Mouse (Mus musculus) hindbrain, embryonic 12.5 days (tissue): Measurements from ENCODE around the gene Mtr. TPM values are rescaled to one million over a fixed set of nuclear protein-coding genes. Genes with fewer than 3 reads are reported as not detected.

Experiments
- ATAC-seq: fragments of 200-750 bp; cut with Nextera tagmentation; 2 replicates; pipeline ENCODE4 v1.8.0; 2017; ENCODE audit warnings: moderate TSS enrichment; ENCODE audit not compliant: low FRiP score
- H3K27ac ChIP-seq: fragments of 300-500 bp; sonication (generic); 2 replicates; pipeline ENCODE4 v1.5.1; 2016; ENCODE audit warnings: mild to moderate bottlenecking
- H3K27me3 ChIP-seq: fragments of 300-500 bp; sonication (generic); 2 replicates; pipeline ENCODE4 v1.6.1; 2016; ENCODE audit warnings: mild to moderate bottlenecking
- H3K36me3 ChIP-seq: fragments of 300-500 bp; sonication (generic); 2 replicates; pipeline ENCODE4 v1.6.1; 2016; ENCODE audit warnings: mild to moderate bottlenecking
- H3K4me1 ChIP-seq: fragments of 300-500 bp; sonication (generic); 2 replicates; pipeline ENCODE4 v1.6.1; 2016
- H3K4me2 ChIP-seq: fragments of 300-500 bp; sonication (generic); replicated peaks from 2 replicates; pipeline ENCODE4 v1.6.1; 2016; ENCODE audit warnings: mild to moderate bottlenecking
- H3K4me3 ChIP-seq: fragments of 300-500 bp; sonication (generic); 2 replicates; pipeline ENCODE4 v1.5.1; 2016; ENCODE audit warnings: mild to moderate bottlenecking
- H3K9ac ChIP-seq: fragments of 300-500 bp; sonication (generic); 2 replicates; pipeline ENCODE4 v1.6.1; 2016; ENCODE audit warnings: mild to moderate bottlenecking, moderate library complexity
- H3K9me3 ChIP-seq: fragments of 300-500 bp; sonication (generic); replicated peaks from 2 replicates; pipeline ENCODE4 v1.6.1; 2016; ENCODE audit warnings: mild to moderate bottlenecking
- WGBS: fragments of 180-500 bp; shearing (Covaris S2); methylation state at CpG from one replicate; pipeline ENCODE4 v1.1.7; 2016; 5-methylcytosine and 5-hydroxymethylcytosine counted together
- polyA plus RNA-seq: library from polyadenylated mRNA; unstranded; fragments of >200 nt; fragmentation: Nextera tagmentation; extraction: Ambion mirVana; gene quantifications from 2 replicates; pipeline ENCODE4 v1.2.1, GENCODE M21; 2016

Mtr gene
- polyA plus RNA-seq, 1 experiment from 2014 or later = 11.7 TPM

DNA sequence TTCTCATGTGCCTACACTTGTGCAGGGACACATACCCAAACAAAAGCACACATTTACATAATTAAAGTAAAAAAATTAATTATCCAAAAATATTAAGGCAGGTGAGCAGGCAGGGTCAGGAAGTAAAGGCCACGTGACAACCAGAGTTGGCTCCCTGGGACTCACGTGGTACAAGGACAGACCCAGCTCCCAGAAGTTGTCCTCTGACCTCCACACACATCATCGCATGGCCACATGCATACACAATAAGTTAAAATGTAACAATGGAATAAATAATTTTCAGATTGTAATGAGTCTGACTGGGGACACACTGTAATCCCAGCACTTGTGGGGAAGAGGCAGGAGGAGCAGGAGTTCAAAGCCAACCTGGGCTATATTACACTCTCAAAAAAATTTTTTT lies 10.1 kb upstream of the Mtr start:
- ATAC-seq = no peak
- H3K4me2 ChIP-seq = no peak overlapping the region
- no peak overlapping the region for H3K27ac ChIP-seq
- no peak overlapping the region for H3K9ac ChIP-seq
- H3K27me3 ChIP-seq = no peaks in the 10 kb centered on the region
- no peak overlapping the region for H3K4me3 ChIP-seq
- H3K9me3 ChIP-seq = no peaks in the 10 kb centered on the region
- 92% methylated on average over 3 of the region's 3 CpGs for WGBS
- H3K36me3 ChIP-seq = no peaks in the 10 kb centered on the region
- no peaks in the 10 kb centered on the region for H3K4me1 ChIP-seq

DNA sequence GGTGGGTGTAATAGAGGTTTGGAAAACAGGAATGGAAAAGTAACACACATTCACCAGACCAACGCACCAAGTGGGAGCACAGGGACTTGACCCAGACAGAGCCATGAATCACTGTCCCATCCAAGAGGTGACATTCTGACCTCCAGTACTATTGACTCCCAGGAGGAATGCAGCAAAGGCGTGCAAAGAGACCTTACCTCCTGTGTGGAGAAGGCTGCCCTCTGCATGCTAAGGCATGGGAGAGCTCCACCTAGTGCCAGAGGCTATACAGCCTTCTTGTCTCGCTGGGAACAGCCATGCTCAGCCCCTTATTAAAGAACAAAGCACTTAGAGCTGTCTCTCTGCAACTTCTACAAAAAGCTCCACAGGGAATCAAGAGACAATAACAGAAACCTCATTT lies 9.2 kb upstream of the Mtr start:
- Histone ChIP-seq H3K4me1 (no peaks in the 10 kb centered on the region), H3K4me2 (no peak overlapping the region), H3K36me3 (no peaks in the 10 kb centered on the region), H3K27me3 (no peaks in the 10 kb centered on the region), H3K4me3 (no peak overlapping the region), H3K27ac (no peak overlapping the region), H3K9ac (no peak overlapping the region), H3K9me3 (no peaks in the 10 kb centered on the region)
- no peak for ATAC-seq
- WGBS = 49% methylated on average over 3 of the region's 3 CpGs

DNA sequence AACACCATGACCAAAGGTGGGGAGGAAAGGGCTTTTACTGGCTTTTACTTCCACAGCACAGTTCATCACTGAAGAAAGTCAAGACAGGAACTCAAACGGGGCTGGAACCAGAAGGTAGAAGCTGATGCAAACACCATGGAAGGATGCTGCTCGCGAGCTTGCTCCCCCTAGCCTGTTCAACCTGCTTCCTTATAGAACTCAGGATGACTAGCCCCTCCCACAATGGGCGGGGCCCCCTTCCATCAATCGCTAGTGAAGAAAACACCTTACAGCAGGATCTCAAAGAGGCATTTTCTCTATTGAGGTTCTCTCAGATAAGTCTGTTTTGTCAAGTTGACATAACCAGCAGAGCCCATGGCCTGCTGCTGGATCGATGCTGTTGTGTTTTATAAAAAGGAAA lies 6.1 kb upstream of the Mtr start:
- no peak overlapping the region for H3K9ac ChIP-seq
- H3K27ac ChIP-seq = no peak overlapping the region
- no peak overlapping the region for H3K4me2 ChIP-seq
- no peak for ATAC-seq
- no peaks in the 10 kb centered on the region for H3K36me3 ChIP-seq
- WGBS = 78% methylated on average over 6 of the region's 6 CpGs
- no peaks in the 10 kb centered on the region for H3K27me3 ChIP-seq
- no peaks in the 10 kb centered on the region; the same call in 1 of the 2 replicates for H3K9me3 ChIP-seq
- H3K4me1 ChIP-seq = no peaks in the 10 kb centered on the region
- no peak overlapping the region for H3K4me3 ChIP-seq

DNA sequence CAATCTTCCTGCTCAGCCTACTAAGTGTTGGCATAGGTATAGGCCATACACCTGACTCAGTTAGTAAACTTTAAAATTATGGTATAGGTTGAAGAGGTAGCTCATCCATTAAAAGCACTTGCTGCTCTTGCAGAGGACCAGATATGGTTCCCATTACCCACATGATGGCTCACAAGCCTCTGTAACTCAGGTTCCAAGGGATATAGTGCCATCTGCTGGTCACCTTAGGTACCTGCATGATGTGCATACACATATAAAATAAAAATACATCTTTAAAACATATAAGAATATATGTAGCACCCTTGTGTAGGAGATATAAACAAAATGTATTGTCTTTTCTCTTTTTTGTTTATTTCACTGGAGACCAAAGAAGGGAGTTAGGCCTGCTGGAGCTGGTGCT lies 3.6 kb upstream of the Mtr start:
- no peak overlapping the region for H3K9ac ChIP-seq
- H3K27ac ChIP-seq = no peak overlapping the region
- no peak overlapping the region for H3K4me2 ChIP-seq
- no peak for ATAC-seq
- H3K36me3 ChIP-seq = no peaks in the 10 kb centered on the region
- H3K27me3 ChIP-seq = no peaks in the 10 kb centered on the region
- H3K4me3 ChIP-seq = no peak overlapping the region
- H3K9me3 ChIP-seq = no peaks in the 10 kb centered on the region; the same call in 1 of the 2 replicates
- peaks cover 8% of the 10 kb centered on the region for H3K4me1 ChIP-seq

DNA sequence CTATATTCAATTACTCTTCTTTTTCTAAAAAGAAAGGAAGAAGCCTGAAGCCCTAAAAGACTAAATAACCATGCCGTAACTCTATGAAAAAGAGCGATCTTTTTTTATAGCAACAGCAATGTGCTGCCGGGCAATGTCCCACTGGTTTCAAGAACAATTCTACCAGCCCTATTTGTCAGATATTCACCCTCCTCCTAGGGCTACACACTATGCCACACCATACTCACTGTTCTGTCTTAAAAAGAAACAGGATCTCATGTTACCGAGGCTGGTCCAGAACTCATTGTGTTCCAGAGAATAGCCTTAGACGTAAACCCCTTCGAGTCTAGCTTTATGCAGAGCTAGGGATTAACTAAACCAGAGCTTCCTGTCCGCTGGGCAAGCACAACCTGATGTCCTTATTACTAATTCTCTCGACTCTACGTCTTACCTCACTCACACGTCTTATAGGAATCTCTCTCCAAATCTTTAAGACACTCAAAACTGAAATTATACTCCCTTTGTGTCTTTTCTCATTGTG lies 982 bp downstream of the Mtr start:
- Histone ChIP-seq H3K4me1 (peaks cover 15% of the 10 kb centered on the region), H3K27me3 (no peaks in the 10 kb centered on the region), H3K9ac (peak overlapping the region; percentile 66), H3K4me3 (peak overlapping the region; percentile 61), H3K36me3 (no peaks in the 10 kb centered on the region), H3K4me2 (peak overlapping the region; percentile 69), H3K27ac (no peak overlapping the region), H3K9me3 (no peaks in the 10 kb centered on the region; the same call in 1 of the 2 replicates)
- no peak for ATAC-seq
- WGBS = 11% methylated on average over 10 of the region's 10 CpGs

DNA sequence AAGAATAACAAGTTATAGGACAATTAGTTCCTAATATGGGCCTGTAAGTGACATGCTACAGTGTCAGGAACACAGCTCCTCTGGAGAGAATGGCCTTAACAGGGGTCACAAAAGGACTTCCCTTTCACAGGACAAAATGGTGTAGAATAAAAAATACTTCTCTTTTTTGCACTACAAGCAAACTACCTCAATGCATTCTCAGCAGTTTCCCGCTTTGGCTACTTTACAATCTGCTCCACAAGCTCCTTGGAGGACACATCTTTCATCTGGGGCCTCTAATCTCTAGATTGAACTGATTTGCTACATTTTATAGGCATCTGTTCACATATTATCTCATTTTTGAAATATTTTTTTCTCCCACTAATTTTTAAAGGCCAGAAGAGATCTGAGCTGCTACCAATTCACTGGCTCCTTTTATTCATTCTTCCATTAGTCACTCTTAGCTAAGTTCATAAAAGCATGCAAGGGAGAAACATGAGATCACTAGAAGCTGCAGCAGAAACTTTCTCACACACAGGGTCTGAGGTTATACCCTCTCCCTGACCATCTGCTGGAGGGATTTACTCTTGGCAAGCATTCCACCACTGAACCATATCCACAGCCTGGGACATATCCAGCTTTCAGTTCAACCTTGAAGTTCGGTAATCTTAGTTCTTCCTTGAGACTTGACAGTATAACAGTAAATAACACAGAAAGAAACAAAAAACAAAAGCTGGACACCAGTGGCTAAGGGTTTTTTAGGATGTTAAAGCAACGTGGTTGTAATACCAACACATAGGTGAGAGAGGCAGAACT lies 1.8 kb downstream of the Mtr start:
- 80% methylated on average over 3 of the region's 3 CpGs for WGBS
- no peaks in the 10 kb centered on the region; the same call in 1 of the 2 replicates for H3K9me3 ChIP-seq
- peak overlapping the region; percentile 69 for H3K4me2 ChIP-seq
- 0 out of 2 replicates have a peak overlapping the region, but pooled peaks have one; percentile 61 for H3K4me3 ChIP-seq
- H3K36me3 ChIP-seq = no peaks in the 10 kb centered on the region
- no peak overlapping the region for H3K27ac ChIP-seq
- H3K27me3 ChIP-seq = no peaks in the 10 kb centered on the region
- H3K9ac ChIP-seq = no peak overlapping the region
- H3K4me1 ChIP-seq = peaks cover 15% of the 10 kb centered on the region
- no peak for ATAC-seq

DNA sequence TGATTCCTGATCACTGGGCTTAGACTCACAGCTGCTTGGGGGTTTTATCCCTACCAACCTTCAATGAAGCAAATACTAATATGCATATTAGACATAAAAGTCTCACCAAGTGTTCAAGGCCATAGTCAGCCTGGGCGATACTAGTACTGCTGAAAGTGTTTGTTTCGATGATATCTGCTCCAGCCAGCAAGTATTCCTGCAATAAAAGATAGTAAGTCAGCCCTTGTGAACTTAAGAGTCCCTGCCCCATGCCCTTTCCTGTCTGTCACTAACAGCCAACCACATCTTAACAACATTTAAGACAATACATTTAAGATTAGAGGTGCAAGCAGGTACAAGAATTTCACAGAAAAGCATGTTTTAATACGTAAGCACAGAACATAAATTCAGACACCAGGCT lies 7.4 kb downstream of the Mtr start:
- H3K27ac ChIP-seq = no peak overlapping the region
- H3K4me3 ChIP-seq = no peak overlapping the region
- peaks cover 30% of the 10 kb centered on the region for H3K36me3 ChIP-seq
- no peak overlapping the region for H3K4me2 ChIP-seq
- H3K4me1 ChIP-seq = no peaks in the 10 kb centered on the region
- H3K9me3 ChIP-seq = no peaks in the 10 kb centered on the region
- no peaks in the 10 kb centered on the region for H3K27me3 ChIP-seq
- H3K9ac ChIP-seq = no peak overlapping the region
- ATAC-seq = no peak
- WGBS = 96% methylated on average over 3 of the region's 3 CpGs

DNA sequence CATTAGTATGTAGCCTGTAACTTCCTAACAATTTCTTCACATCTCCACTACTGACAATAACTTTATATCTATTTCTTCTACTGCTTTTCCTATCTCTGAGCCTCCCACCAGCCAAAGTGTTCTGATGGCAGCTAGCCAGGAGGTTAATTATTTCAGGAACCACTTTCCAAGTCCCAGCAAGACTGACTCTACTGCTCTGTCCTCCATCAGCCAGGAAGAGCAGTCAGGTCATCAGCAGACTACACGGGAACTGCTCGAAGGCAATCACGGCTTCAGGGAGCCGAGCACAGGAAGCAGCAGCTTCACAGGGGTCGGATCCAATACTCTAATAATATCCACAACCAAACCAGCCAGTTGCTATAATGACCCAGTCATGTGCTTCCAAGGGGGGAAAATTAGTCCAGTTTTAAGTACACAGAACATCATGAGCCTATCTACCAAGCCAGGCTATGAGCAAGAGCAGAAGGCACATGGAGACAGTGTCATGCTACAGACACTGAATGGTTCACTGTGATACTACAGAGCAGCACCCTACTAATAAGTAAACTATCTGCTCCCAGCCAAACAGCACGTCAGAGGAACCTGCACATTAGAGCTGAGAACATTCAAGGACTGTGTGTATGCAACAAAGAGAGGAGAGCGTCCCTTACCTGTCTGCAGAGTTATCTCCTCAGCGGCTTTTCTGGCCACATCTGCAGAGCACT lies 8.6 kb downstream of the Mtr start:
- Histone ChIP-seq H3K4me2 (no peak overlapping the region), H3K27me3 (no peaks in the 10 kb centered on the region), H3K27ac (no peak overlapping the region), H3K9me3 (no peaks in the 10 kb centered on the region), H3K4me3 (no peak overlapping the region), H3K4me1 (no peaks in the 10 kb centered on the region), H3K36me3 (peaks cover 34% of the 10 kb centered on the region), H3K9ac (no peak overlapping the region)
- WGBS = 92% methylated on average over 8 of the region's 8 CpGs
- ATAC-seq = no peak

DNA sequence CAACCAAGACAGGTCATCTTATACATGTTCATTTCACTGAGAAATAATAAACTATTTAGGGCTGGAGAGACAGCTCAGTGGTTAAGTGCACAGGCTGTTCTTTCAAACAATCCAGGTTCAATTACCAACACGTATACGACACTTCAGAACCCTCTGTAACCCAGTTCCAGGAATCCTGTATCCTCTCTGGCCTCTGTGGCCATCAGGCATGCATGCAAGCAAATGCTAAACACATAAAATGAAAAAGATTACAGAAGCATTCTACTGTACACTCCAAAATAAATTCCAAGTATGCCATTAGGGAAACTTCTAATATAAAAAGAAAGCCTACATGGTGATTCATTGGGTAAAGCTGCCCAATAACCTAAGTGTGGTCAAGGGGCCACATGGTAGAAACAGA lies 12.0 kb downstream of the Mtr start:
- H3K9me3 ChIP-seq = no peaks in the 10 kb centered on the region
- 98% methylated on average over 2 of the region's 2 CpGs for WGBS
- H3K4me1 ChIP-seq = no peaks in the 10 kb centered on the region
- no peak overlapping the region for H3K4me2 ChIP-seq
- no peak overlapping the region for H3K9ac ChIP-seq
- no peak for ATAC-seq
- H3K27me3 ChIP-seq = no peaks in the 10 kb centered on the region
- no peak overlapping the region for H3K4me3 ChIP-seq
- H3K27ac ChIP-seq = no peak overlapping the region
- H3K36me3 ChIP-seq = peaks cover 58% of the 10 kb centered on the region

DNA sequence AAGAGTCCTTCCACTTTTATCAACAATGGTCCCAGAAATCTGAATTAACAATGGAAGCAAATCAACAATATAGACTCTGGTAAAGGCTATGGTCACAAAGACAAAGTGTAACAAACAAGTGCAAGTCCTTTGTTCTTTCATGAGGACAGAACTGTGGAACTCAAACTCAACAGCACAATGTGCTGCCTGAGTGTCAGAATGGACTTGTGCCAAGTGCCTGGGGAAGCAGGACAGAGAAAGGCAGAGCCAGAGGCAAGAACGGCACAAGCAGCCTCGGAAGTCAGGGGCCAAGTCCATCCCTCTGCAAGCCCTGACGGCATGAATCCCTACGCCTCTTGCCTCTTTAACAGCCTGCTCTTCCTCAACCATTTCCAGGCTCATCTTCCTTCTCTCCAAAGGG lies 13.9 kb downstream of the Mtr start:
- no peak overlapping the region for H3K9ac ChIP-seq
- no peak for ATAC-seq
- no peak overlapping the region for H3K27ac ChIP-seq
- H3K4me1 ChIP-seq = no peaks in the 10 kb centered on the region
- H3K27me3 ChIP-seq = no peaks in the 10 kb centered on the region
- no peaks in the 10 kb centered on the region for H3K9me3 ChIP-seq
- WGBS = 71% methylated on average over 4 of the region's 4 CpGs
- no peak overlapping the region for H3K4me3 ChIP-seq
- H3K4me2 ChIP-seq = no peak overlapping the region
- peaks cover 50% of the 10 kb centered on the region for H3K36me3 ChIP-seq

DNA sequence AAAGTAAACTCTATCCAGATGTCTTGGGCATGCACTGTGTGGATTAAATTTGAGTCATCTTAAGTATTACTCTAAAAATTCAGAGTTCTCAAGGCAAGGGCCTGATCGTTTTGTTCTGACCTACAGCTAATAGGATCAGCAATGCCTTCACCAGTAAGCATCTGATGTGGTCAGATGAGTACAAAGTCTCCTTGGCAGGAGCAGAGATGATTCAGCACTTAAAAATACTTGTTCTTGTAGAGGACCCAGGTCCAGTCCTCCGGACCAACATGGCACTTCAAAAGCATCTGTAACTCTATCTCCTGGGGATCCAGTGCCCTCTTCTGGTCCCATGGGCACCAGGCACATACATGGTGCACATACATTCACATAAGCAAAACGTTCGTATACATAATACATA lies 25.8 kb downstream of the Mtr start:
- Histone ChIP-seq H3K4me1 (no peaks in the 10 kb centered on the region), H3K4me3 (no peak overlapping the region), H3K4me2 (no peak overlapping the region), H3K36me3 (peaks cover 35% of the 10 kb centered on the region), H3K27ac (no peak overlapping the region), H3K27me3 (no peaks in the 10 kb centered on the region), H3K9me3 (no peaks in the 10 kb centered on the region), H3K9ac (no peak overlapping the region)
- 93% methylated on average over 4 of the region's 4 CpGs for WGBS
- ATAC-seq = no peak

DNA sequence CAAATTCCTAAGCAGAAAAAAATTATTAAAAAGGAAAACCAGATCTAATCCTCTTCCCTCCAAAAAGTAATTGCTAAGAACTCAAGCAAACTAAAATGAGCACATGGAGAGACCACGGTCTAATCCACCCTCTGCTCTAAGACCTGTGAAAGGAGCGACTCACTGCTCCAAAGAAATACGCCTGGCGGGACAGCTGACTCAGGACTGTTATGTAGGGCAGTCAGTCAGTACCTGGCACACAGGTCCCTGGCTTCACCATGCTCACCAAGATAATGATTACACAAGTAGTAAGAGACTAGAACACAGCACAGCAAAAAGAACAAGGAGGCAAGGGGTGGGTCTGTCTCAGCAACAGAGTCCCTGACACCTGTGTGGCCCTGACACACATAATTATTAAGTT lies 29.7 kb downstream of the Mtr start:
- Histone ChIP-seq H3K9me3 (no peaks in the 10 kb centered on the region), H3K36me3 (peaks cover 54% of the 10 kb centered on the region), H3K4me3 (no peak overlapping the region), H3K9ac (no peak overlapping the region), H3K27me3 (no peaks in the 10 kb centered on the region), H3K4me2 (no peak overlapping the region), H3K4me1 (no peaks in the 10 kb centered on the region), H3K27ac (no peak overlapping the region)
- ATAC-seq = no peak
- 93% methylated on average over 4 of the region's 4 CpGs for WGBS

DNA sequence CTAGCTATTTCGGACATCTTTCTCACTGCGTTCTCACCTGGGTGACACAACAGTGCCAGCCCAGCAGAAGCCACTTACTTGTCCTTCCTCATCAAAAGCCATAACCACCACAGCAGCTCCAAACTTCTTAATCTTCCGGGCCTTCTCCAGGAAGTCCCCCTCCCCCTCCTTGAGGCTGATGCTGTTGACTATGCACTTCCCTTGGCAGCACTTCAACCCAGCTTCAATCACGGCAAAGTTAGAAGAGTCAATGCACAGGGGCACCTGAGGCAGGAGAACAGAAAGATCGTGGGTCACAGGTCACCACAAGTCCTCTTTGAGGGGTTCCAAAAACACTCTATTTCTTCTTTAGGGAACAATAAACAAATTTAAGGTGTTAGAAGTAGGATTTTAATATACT lies 30.3 kb downstream of the Mtr start:
- Histone ChIP-seq H3K4me3 (no peak overlapping the region), H3K36me3 (peaks cover 53% of the 10 kb centered on the region), H3K9me3 (no peaks in the 10 kb centered on the region), H3K27ac (no peak overlapping the region), H3K4me1 (no peaks in the 10 kb centered on the region), H3K4me2 (no peak overlapping the region), H3K9ac (no peak overlapping the region), H3K27me3 (no peaks in the 10 kb centered on the region)
- WGBS = 84% methylated on average over 5 of the region's 5 CpGs
- no peak for ATAC-seq
